Mouse (Mus musculus) frontal cortex, adult 2 months (tissue): ENCODE measurements at regions not wholly inside any gene's neighbourhood (a gene's known extent, or its start where the extent isn't known, plus 50 kb on each side); places are given as distances from the start of the nearest gene placed in this dataset.
A peak's percentile ranks its signal among the peaks of the same experiment; 100 is the strongest.
"Not testable (repeated sequence)": the region's sequence is repeated elsewhere in the genome, so short reads cannot be mapped to it uniquely, and the experiment has no call there.

Experiments used
- DNase-seq, 2 experiments: peaks; one replicate each; pipeline ENCODE4 v3.0.0; 2022; ENCODE audit warnings: low spot score in 1 of 2; ENCODE audit errors: extremely low spot score in 1 of 2

DNA sequence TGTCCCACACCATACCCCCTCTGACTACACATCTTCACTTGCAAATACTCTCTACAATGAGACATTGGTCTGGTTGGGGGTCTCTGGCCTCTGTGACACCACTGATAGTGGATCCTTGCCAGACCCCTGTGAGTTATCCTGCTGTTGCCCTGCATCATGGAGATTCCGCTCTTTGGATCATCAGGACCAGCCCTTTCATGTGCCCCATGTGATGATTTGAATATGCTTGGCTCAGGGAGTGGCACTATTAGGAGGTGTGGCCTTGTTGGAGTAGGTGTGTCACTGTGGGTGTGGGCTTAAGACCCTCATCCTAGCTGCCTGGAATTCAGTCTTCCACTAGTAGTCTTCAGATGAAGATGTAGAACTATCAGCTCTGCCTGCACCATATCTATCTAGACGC lies 141.7 kb downstream of the Rbm43 start:
- DNase-seq: not testable (repeated sequence)

GRCm38 (mm10) chr2:51799856-51800255 lies 135.1 kb downstream of the Rbm43 start:
- DNase-seq: no peak

DNA sequence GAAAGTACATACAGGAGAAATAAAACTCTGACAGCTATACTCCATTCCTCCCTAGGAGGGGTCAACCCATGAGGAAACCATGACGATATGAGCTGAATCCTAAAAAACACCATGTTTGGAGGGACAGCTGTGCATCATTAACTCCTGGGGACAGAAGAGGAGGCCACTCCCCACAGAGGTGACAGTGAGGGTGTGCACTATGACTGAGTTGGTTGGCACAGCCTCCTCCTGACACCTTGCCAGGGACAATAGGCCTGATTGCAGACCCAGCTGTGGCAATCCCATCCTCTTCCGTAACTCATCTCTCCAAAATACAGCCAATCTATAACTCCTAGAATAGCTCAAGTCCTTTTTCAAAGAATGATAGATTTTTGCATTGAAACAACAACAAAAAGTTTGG lies 112.0 kb downstream of the Rbm43 start:
- no peak for DNase-seq

DNA sequence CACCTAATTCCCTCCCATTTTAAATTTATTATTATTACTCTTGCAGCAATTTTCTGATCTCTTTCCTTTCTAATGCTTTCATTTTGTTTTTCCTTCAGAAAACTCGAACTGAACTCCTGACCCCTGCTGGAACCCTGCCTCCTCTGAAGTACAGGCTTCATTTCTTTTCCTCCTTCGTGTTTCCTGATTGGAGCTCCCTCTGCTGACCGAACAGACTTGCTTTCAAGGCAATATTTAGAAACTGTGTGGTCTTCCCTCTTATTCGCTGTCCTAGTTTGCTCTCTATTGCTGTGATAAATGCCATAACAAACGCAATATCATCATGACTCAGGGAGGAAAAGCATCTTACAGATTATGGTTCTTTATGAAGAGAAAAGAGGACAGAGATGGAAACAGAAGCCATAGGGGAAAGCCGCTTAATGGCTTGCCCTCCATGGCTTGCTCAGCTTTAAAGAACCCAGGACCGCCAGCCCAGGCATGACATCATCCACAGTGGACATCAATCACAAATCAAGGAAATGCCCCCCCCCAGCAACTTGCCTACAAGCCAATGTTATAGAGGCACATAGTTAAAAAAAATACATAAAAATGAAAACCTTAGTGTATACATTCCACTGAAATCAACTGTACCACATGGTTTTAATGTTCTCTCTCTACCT lies 104.5 kb downstream of the Rbm43 start:
- DNase-seq: peak in 1 of 2 experiments; percentile 71

DNA sequence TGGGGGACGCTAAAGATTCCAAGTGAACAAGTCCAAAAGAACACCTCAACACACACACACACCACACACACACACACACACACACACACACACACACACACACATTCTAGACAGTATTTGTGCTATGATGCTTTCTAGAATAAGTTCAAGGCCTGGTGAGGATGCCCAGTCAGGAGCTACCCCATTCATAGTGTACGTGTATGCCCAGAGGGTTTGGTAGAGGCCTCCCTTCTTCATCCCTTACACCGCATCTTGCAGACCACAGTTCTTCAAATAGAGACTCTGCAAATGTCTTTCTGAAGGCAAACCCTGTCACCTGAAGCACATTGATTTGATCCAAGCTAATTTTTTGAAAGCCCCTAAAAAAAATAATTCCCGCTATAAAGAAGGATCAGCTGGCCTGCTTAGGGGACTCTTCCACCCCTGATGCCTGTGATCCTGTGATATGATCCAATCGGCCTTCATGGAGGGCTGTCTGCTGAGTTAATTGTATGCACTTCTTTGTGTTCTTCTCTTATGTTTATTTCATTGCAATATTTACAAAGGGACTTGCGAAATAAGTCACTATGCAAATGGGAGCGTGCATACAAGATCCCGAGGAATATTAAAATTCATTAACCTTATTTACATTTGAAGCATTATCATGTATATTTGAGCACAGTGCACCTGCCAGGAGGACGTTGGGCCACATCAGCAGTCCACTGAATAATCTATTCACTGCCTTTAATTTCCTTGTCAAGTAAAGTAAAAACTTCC lies 103.8 kb downstream of the Rbm43 start:
- DNase-seq: no peak

GRCm38 (mm10) chr2:51837864-51838263 lies 97.1 kb downstream of the Rbm43 start:
- peak in 1 of 2 experiments; percentile 30 for DNase-seq

GRCm38 (mm10) chr2:51840808-51841207 lies 94.2 kb downstream of the Rbm43 start:
- no peak for DNase-seq

DNA sequence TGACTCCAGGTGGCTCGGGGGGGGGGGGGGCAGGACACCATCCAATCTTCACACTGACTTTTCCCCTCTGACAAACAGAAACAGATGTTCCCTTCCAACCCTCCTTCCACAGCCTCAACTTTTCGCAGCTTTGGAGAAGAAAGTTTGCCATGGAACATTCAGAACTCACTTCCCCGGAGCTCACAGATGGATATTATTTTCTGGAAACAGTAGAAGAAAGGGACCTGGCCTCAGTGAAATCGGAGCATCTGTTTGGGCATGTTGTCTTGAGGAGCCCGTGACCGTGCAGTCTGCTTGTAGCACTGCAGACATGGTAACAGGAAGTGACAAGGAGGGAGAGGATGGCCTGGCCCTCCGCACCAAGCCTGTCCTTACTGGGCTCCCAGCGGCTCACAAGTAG lies 90.1 kb downstream of the Rbm43 start:
- DNase-seq: no peak

- DNase-seq: no peak
Measured at GRCm38 (mm10) chr2:51847556-51847955, 87.4 kb downstream of the Rbm43 start.

GRCm38 (mm10) chr2:51847964-51848363 lies 87.0 kb downstream of the Rbm43 start:
- DNase-seq: no peak

DNA sequence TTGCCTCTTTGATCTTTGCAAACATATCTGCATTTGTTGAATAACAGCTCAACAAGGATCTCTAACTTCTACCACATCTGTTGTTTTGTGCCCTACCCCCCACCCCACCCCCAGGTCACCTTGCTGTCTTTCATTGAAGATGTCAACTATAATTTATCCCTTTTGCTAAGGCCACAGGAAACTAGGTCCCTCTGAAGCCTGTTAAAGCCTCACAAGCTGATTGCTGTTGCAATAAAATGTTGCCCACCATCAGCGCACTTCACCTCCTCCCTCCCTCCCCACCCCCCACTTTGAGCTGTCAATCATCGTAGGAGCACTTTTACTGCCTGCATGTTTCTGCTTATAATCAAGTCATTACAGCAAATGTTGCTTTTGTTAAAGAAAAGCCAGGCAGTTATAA lies 86.5 kb downstream of the Rbm43 start:
- DNase-seq: no peak

DNA sequence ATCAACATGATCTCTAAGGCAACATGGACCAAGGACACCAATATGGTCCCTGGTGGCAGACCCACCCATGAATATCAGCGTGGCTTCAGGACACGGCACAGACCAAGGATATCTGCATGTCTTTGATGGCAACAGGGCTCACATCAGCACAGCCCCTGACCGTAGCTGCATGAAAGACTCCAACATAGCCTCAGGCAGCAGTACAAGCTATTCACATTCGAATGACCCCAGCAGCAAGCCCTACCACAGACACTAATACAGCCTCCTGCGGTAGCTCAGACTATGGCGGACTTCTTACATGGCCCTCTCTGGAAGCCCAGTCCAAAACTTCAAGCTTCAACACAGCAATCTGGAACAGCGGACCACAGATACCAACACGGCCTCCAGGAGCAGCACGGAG lies 84.4 kb downstream of the Rbm43 start:
- no peak for DNase-seq

- no peak for DNase-seq
Measured at GRCm38 (mm10) chr2:51851711-51852110, 83.3 kb downstream of the Rbm43 start.

DNA sequence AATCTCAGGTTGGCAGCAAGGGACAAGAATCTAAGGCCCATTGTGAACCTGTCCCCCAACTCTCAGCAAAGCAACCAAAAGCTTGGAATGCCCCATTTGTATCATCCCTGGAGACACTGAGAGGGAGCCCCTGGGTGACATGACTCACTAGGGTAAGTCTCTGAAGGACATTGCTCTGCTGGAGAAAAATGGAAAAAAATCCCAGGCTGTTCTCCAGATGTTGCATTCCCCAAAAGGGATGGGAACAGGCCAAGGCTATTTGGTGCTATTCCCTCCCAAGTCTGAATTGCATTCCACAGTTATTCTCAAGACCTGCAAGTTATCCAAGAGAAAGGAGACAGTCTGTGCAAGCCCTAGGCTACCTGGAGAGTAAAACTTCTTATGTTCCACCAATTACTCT lies 77.7 kb downstream of the Rbm43 start:
- DNase-seq: no peak

DNA sequence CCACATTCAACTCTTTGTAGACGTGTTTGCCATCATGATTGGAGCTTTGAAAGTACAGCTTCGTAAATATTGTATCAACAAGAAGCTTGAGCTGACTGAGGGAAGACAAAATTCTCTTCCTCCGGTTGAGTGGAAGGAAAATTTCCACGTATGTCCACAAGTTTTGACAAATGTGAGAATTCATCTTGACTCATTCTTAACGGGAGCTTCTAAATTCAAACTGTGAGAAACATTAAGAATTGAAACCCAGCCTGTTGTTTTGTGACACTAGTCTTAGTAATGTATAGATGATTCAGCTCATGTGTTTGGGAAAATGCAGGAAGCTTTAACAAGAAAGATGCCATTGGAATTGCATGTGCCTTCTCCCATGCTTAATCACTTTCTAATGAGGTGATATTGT lies 68.9 kb downstream of the Rbm43 start:
- peak in 1 of 2 experiments; percentile 17 for DNase-seq

GRCm38 (mm10) chr2:51868878-51869510 lies 66.0 kb downstream of the Rbm43 start:
- DNase-seq: no peak

GRCm38 (mm10) chr2:51871571-51871970 lies 63.4 kb downstream of the Rbm43 start:
- no peak for DNase-seq
